Mouse (Mus musculus) adrenal gland, postnatal 25 days (tissue): Measurements from ENCODE around the gene Unc45a. TPM values are rescaled to one million over a fixed set of nuclear protein-coding genes. Genes with fewer than 3 reads are reported as not detected.
"Not testable (repeated sequence)": the region's sequence is repeated elsewhere in the genome, so short reads cannot be mapped to it uniquely, and the experiment has no call there.

Experiments
- DNase-seq: peaks from one replicate; pipeline ENCODE4 v3.0.0; 2021; ENCODE audit warnings: mixed read lengths
- total RNA-seq: library from RNA; stranded (reverse); gene quantifications from 2 replicates; pipeline ENCODE4 v1.2.3, GENCODE M21; 2021

Unc45a gene
- total RNA-seq, 1 experiment from 2014 or later = 49.5 TPM

DNA sequence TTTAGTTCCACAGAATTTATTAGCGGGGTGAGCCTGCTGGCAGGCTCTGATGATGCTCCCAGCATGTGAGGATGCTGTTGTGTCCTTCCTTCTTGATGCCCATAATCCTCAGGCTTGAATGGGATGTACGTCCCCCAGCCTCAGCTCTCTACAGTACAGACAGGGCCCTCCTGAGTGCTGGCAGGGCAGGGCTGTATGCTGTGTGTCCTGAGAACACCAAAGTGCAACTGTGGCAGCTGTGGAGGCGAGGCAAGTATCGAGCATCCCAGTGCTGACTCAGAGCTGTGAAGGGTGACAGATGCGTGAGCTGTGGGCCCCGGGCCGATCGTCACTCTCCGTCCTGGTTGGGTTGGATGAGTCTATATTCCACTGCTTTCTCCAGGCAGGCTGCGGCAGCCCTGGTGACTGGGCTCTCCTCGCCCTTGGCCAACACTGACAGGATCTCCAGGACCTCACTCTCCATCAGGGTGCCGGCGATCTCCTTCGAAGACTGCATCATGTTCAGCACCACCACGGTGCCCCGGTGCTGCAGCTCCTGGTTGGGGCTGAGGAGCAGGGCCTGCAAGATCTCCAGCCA, 15.4 kb downstream of the Unc45a start:
- DNase-seq = no peak

DNA sequence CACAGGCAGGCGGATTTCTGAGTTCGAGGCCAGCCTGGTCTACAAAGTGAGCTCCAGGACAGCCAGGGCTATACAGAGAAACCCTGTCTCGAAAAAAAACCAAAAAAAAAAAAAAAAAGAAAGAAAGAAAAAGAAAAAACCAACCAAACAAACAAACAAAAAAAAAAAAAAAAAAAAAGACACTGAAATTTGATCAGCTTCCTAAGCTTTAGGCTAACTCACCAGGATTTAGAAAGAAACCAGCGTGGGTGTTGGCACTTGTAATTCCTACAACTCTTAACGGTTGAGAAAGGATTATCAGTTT, 16.0 kb downstream of the Unc45a start:
- DNase-seq = not testable (repeated sequence)

DNA sequence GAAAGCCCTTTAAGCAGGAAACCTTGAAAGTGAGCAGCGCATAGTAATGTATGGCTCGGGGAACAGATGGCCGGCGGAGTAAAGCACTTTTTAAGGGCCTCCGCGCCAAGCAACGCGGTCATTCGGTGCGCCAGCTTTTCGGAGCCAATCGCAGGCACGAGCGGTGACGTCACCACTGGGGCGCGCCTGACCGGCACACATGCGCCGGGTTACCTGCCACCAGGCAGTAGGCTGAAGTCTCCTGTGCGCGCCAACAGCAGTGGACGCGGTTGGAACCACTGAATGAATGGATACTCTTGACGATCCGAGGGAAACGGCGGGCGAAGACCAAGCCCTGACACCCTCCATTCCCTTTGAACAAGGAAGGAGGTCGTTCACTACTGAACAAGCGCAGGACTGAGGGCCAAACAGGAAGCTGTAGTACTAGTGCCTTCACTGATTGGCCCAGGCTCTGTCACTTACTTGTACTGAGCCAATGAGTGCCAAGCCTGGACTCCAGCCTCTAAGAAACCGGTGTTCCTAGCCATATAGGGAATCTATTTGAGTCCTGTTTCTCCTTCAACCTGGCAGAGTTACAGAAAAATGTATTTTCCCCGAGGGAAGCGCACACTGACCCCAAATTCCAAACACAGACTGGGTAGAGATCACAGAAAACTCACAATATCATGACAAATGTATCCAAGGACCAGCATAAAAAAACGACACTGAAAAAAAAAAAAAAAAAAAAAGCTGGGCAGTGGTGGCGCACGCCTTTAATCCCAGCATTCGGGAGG, 16.6 kb downstream of the Unc45a start, which contains the start of gene Rccd1:
Gene Rccd1, minus strand, starts transcription at position 412 of the 773 bp plus-strand sequence.
- DNase-seq = peak; percentile 96

DNA sequence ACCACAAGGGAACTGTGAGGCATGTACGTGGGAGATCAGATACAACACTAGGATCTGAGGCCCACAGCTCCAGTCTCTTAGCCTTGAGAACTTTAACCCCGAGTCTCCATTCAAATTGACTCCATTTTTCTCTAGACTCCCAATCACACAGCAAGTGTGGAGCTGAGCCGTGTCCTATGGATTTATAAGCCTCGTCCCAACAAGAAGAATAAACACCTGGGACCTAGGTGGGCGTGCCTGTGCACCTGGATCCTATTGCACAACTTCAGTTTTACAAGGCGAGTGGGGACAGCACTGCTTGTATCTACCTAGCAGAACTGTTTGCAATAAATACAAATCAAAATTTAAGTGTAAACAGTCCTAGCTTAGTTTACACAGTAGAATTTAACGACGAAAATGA, 17.5 kb downstream of the Unc45a start:
- no peak for DNase-seq

DNA sequence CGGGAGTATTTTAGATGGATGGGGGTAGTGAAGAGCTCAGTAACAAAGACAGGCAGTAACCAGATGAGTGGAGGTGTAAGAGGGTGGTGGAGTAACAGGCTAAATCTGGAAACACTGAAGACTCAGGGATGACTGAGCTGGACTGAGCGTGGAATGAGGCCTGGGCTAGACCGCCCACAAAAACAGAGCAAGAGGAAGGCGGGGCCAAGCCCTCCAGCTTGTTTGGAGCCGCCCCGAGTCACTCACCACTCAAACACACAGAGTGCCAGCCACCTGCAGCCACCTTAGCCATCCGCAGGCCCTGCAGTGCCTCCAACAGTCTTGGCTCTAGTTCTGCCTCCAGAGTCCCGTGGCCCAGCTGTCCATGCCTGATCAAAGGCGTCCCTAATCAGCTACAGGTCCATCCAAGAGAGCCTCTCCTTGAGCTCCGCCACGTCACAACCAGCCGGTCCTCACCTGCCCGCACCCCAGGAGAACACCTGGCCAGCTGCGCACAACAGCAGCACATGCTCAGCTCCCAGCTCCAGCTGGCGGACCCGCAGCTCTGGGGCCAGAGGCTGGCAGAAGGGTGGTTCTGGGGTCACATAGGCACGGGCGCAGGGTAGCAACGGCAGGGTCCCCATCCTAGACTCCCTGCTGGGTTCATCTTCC, 20.8 kb downstream of the Unc45a start:
- no peak for DNase-seq

DNA sequence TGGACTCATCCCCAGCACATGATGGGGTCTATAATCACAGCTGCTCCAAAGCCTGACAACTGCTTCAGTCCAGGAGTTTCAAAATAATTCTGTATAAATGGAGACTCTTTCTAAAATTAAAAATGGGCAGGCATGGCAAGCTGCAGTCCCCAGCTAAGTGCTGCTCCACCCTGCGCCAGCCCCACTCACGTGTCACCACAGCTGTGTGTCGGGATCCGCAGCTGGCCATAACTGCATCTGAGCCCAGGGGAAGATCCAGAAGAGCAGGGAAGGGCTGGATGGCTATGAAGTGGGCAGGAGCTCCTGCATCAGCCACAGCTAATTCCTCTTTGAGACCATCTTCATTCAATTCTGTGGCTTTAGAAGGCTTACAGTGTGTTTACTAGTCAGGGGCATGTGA, 22.1 kb downstream of the Unc45a start:
- DNase-seq = no peak

DNA sequence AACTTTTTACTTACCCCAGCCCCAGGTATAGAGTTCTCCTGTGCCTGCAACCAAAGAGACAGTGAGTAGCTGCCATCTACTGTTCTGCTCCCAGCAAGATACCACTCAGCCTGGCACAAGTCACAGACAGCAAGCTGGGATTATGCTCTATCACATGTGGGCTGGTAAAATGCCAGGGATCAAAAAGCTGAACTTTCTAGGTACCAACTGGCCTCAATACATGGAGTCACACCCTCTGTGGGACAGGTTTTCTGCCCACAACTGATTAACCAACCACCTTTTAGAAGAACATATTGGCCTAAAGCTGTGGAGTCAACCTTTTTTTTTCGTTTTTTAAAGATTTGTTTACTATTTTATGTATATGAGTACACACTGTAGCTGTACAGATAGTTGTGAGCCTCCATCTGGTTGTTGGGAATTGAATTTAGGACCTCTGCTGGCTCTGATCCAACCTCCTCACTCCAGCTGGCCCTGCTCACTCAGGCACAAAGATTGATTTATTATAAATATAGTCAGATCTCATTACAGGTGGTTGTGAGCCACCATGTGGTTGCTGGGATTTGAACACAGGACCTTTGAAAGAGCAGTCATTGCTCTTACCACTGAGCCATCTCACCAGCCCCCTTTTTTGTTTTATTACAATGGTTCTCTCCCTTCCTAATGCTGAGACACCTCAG, 23.2 kb downstream of the Unc45a start:
- no peak for DNase-seq

DNA sequence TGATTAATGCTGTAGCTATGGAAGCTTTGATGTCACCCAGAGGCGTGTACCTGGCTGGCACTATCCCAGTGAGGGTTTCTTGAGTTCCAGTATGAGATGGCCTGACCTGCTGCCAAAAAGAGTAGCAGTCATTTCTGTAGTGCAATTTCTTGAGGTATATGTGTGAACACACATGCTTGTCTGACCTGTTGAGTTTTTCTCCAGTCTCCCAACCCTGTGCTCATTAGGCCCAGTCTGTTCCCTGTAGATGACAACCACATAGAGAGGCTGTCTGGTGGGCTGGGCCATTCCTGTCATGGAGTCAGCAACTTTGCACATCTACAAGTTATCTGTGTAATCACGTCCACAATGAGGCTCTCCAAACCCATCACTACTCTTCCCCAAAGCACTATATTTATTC, 25.1 kb downstream of the Unc45a start:
- DNase-seq = no peak

DNA sequence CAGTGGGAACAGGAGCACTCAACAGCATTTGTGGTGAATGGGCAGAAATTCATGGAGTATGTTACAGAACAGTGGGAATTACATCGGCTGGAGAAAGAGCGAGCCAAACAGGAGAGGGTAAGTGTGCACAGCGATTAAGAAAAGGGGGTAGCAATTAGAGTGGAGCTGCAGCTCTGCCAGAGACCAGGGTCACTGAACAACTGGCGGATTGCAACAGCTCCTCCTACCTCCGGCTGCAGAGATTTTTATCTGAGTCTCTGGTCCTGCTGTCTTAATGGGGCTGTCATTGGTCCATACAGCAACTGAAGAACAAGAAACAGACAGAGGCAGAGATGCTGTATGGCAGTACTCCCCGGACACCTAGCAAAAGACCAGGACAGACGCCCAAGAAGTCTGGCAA, 30.0 kb downstream of the Unc45a start:
- DNase-seq = no peak

DNA sequence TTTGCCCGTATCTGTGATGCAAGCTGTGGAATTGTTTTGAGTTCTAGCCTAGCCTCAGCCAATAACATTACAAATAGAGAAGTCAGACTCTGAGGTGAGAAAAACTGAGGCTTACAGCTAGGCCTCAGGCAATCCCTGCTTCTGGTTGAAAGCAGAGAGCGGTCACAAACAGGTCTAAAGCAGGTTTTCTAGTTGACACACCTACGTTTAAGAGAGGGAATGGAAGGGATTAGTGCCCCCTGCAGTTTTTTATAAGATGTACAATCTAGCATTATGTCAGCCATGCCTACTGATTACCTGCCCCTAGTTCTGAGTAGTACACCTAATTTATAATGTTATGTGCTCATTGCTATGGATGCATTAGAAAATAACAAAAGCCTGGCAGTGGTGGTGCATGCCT, 33.0 kb downstream of the Unc45a start:
- no peak for DNase-seq

DNA sequence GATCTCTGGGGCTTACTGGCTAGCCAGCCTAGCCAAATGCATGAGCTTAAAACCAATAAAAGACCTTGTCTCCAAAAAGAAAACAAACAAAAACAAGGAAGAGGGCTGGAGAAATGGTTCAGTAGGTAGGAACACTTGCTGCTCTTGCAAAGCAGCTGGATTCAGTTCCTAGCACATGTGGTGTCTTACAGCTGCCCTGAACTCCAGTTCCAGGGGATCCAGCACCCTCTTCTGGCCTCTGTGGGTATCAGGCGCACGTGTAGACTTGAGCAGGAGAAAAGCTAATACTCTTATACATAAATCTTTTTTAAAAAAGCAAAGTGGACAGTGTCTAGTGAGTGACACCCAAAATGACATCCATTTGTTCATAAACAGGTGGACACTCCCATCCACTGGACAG, 39.3 kb downstream of the Unc45a start:
- no peak for DNase-seq

DNA sequence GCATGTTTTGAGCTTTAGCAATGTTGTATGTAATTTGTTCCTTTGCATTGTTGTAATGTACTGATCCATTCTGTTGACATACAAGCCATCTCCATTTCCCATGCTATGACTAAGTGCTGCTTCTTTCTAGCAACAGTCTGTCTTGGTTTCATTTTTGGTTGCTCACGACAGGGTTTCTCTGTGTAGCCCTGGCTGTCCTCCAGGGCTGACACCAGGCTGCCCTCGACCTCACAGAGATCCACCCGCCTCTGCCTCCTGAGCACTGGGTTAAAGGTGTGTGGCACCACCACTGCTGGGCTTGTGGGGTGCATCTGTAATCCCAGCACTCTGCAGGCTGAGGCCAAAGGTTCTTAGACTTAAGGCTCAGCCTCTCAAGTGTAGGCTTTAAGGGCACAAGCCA, 41.2 kb downstream of the Unc45a start:
- no peak for DNase-seq

DNA sequence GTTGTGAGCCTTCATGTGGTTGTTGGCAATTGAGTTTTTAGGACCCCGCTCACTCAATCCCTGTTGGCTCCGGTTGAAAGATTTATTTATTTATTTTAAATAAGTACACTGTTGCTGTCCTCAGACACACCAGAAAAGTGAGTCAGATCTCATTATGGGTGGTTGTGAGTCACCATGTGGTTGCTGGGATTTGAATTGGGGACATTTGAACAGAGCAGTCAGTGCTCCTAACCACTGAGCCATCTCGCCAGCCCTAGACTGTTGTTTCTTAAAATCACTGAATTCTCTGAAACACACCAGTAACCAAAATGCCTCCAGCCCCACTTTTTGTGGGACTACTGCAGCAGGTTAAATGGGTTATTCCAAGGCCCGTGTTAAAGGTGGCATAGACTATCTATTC, 42.1 kb downstream of the Unc45a start:
- DNase-seq = no peak

DNA sequence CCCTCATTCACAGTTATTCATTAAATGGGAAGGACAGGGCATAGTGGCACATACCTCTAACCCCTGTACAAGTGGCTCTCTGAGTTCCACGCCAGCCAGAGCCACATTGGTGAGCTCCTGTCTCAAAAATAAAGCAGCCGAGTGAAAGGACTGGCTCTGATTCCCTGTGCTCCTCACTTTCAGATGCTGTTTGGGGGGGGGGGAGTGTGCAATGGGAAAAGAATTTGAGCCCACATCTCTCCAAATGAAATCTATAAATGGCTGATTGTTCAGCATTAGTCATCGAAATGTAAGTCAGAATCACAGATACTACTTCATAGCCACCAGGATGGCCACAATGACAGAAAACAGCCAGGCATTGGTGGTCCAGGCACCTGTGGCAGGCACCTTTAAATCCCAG, 43.8 kb downstream of the Unc45a start:
- no peak for DNase-seq

DNA sequence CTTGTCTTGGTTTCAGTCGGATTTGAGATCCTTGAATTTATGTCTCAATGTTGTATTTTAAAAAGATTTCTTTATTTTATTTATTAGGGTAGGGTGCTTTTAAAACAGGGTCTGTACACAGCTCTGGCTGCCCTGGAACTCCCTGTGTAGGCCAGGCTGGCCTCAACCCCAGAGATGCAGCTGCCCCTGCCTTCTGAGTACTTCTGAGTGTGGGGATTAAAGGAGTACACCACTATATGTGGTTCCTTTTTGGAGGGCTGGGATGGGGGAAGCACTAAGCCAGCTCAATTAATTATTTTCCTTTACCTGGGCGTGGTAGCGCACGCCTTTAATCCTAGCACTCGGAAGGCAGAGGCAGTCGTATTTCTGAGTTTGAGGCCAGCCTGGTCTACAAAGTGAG, 44.3 kb downstream of the Unc45a start:
- DNase-seq = no peak

DNA sequence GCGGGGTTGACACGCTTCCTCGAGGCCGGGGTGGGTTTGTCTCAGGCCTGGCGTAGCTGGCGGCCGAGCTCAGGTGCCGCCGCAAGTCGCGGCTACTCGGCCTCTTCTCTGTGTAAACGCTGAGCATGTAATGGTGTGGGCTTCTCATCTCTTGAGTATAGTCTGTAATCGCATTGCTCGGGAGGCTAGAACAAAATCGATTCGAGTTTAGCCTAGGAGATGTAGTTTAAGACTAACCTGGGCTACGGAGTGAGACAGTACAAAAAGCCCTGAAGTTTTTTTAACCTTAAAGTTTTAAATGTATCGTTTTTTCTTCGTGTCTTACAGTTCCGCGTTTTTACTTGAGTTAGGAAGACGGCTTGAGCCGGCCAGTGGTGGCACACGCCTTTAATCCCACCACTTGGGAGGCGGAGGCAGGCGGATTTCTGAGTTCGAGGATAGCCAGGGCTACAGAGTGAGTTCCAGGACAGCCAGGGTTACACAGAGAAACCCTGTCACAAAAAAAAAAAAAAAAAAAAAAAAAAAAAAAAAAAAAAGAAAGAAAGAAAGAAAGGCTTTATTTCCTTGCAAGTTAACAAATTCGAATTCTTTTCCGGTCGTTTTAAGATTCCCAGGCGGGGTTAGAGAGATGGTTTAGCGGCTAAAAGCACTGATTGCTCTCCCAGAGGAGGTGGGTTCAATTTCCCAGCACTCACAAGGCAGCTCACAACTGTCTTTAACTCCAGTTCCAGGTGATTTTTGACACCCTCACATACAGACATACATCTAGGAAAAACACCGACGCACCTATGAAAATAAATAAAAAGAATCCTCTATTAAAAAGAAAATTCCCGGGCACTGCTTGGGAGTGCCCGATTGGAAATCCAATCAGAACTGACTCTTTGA, 45.8 kb downstream of the Unc45a start:
- no peak for DNase-seq

DNA sequence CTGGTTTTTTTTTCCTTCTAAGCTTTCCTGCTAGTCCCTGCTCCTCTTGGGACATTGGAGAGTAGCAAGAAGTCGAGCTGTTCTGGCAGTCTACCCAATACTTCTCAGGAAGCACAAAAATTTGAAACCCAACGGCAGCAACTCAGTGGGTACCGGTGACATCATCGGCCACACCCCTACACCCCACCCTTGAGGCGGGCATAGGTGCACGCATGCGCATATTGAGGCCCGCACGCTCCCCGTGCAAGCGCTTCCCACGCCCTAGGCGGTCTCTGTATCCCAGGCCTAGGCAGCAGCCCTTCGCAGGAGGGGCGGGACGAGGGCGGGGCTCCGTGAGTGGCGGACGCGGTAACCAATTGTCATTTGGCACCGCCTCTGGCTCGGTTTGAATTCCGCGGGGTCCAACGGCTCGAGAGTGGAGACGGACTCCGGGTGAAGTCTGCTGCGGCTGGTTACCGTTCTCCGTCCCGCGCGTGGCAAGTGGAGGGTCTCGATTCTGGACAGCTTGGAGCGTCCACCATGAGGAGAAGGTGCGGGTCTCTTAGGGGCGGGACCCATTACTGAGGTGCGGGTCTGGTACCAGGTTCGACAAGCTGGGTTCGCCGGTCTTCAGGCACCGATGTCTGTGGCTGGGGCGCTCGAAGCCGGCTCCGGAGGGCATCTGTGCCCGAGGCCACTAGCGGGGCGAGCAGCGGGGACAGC, 46.6 kb downstream of the Unc45a start, which contains the start of gene Prc1:
Gene Prc1, plus strand, starts transcription at position 389 of the 702 bp plus-strand sequence.
- DNase-seq = peak; percentile 98

DNA sequence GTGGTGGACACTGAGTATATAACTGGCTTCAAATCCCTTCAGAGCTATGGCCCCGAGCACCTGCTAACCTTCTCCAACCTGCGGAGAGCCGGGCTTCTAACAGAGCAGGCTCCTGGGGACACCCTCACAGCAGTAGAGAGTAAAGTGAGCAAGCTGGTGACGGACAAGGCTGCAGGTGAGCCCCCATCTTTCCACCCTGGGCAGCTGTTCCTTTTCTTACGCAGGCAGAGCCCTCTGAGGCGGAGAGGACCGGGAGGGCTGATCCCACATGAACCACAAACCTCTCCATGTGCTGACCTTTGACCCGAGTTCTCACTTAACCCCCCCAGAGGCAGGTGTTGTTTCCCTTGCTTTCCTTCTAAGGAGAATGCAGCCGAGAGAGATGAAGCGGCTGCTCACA, 53.1 kb downstream of the Unc45a start:
- no peak for DNase-seq

DNA sequence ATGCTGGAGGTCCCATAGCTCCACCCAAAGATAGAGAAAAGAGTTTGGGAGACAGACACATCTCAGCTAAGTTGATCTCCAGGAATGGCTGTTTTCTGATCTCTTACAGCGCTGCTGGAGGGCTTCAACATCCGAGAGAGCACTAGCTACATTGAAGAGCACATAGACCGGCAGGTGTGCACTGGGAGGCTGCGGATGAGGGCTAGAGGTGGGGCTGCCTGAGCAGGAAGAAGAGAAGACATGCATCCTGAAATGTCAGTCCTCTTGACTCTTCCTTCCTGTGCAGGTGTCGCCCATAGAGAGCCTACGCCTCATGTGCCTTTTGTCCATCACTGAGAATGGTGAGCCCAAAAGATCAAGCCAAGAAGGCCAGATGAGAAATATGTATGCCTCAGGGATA, 55.1 kb downstream of the Unc45a start:
- DNase-seq = no peak

DNA sequence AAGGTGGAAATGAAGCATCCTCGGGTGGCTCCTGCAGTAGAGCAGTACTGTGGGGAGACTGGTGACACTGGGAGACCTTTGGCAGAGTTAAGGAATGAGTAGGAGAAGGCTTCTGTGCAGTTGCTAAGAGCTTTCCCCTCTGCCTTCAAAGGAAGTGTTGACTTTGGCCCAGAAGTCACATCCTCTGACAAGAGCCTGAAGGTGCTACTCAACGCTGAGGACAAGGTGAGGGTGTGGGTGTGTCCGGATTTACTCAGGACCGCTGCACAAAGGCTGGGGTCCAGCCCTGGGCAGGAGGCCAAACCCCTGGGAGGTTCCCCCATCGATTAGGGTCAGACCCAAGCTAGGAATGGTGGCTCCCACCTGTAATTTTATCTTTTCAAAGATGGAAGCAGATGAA, 56.4 kb downstream of the Unc45a start:
- DNase-seq = no peak

DNA sequence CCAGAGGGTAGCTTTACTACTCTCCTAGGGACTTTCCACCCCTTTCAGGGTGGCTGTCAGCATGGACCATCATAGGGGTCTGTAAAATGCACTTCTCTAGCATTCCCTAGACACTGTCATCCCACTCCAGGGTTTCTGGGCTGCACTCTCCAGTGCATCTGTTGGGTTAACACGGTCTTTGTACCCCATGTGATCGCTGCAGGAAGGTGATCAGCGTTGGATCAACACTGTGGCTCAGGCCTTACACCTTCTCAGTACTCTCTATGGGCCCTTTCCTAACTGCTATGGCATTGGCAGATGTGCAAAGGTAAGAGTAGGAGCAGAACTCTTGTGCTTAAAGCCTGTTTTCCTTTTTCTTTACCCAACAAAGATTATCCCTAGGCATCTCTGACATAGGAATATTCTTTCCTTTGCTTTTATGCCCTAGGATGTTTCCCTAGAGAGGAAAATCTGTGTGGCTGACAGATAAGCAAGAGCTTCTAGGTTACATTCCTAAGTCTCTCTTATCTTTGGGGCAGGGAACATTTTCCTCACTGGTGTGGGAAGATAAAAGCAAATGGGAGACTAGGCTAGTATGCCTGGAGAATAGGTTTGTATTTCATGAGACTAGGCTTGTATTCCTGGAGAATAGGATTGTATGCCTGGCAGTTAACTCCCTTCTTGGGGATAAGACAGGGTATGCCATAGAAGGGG, 57.4 kb downstream of the Unc45a start:
- DNase-seq = no peak
